ENCODE assay signal across 17 mouse cellular contexts in the genomic region with DNA sequence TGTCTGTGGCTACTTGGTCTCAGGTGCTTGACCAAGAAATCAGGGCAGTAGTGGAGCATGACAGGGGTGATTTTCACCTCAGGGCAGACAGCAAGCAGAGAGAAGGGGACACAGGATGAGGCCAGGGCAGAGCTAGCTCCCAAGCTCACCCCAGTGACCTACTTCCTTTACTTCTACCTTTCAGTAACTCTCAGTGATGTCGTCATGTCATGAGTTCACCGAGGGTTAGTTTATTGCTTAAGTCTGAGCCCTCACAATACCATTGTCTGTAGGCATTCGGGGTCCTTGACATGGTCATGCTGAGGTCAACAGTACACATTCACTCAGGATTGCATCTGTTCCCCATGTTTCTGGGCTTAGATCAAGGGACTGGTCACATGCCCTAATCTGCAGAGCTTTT.
"Had no signal": no experiment of that assay in that cellular context is flagged by ENCODE, and none has a peak within 500 bp of the region (broad histone marks: within the 10 kb centered on the region; RNA-seq: fewer than 3 reads in every experiment).

No protein-coding gene starts in this region.

- H3K9ac ChIP-seq: lung, embryonic 15.5 days; midbrain, embryonic 13.5 days; midbrain, embryonic 15.5 days; neural tube, embryonic 12.5 days had no signal

- ATAC-seq: lung, postnatal 0 days; midbrain, embryonic 13.5 days; midbrain, embryonic 15.5 days had no signal

- DNase-seq: lung, adult 2 months; lung, postnatal 14 days; lung, postnatal 36 days; right cerebral cortex, postnatal 14 days; right cerebral cortex, postnatal 4 days; spleen, adult 18-20 months; thymus, adult 2 months; thymus, postnatal 25 days; thymus, postnatal 4 days had no signal

- H3K36me3 ChIP-seq: lung, embryonic 15.5 days; midbrain, embryonic 13.5 days; midbrain, embryonic 15.5 days; neural tube, embryonic 12.5 days had no signal

- H3K9me3 ChIP-seq: lung, embryonic 15.5 days; midbrain, embryonic 13.5 days; midbrain, embryonic 15.5 days; neural tube, embryonic 12.5 days had no signal

- H3K27me3 ChIP-seq: lung, embryonic 15.5 days; megakaryocyte, embryonic 14.5 days; midbrain, embryonic 13.5 days; midbrain, embryonic 15.5 days; neural tube, embryonic 12.5 days had no signal

- H3K4me1 ChIP-seq: lung, embryonic 15.5 days; megakaryocyte, embryonic 14.5 days; neural tube, embryonic 12.5 days had no signal

- H3K4me3 ChIP-seq: lung, embryonic 15.5 days; megakaryocyte, embryonic 14.5 days; midbrain, embryonic 13.5 days; midbrain, embryonic 15.5 days; neural tube, embryonic 12.5 days had no signal

- H3K27ac ChIP-seq: lung, embryonic 15.5 days; macrophage; midbrain, embryonic 13.5 days; midbrain, embryonic 15.5 days; neural tube, embryonic 12.5 days had no signal

- H3K4me2 ChIP-seq: lung, embryonic 15.5 days; midbrain, embryonic 11.5 days; midbrain, embryonic 13.5 days; midbrain, embryonic 15.5 days; neural tube, embryonic 12.5 days had no signal
